Mouse (Mus musculus) MEL (cell line): Measurements from ENCODE around the gene Sgk1. TPM values are rescaled to one million over a fixed set of nuclear protein-coding genes. Genes with fewer than 3 reads are reported as not detected.

Experiments used
- DNase-seq: peaks from one replicate; pipeline ENCODE4 v3.0.0; 2011; ENCODE audit warnings: low read depth, low spot score
- H3K27ac ChIP-seq: 2 replicates; pipeline ENCODE4 v1.5.1; 2012; ENCODE audit warnings: low read depth, mild to moderate bottlenecking, control low read depth, low read length, moderate library complexity; ENCODE audit not compliant: control insufficient read depth
- H3K27me3 ChIP-seq, 2 experiments: fragments of 150-350 bp in 1 of 2; sonication (generic) in 1 of 2; 2 replicates each; pipeline ENCODE4 v1.6.1; 2012; ENCODE audit warnings: low read length in 2 of 2, mild to moderate bottlenecking in 2 of 2, improper control_type of control experiment in 1 of 2, moderate library complexity in 1 of 2; ENCODE audit not compliant: insufficient read depth in 2 of 2, control insufficient read depth in 1 of 2
- H3K36me3 ChIP-seq, 2 experiments: 2 replicates each; pipeline ENCODE4 v1.6.1; 2012 to 2014; ENCODE audit warnings: low read length in 2 of 2, improper control_type of control experiment in 1 of 2, inconsistent platforms in 1 of 2, mild to moderate bottlenecking in 1 of 2; ENCODE audit not compliant: insufficient read depth in 2 of 2, control insufficient read depth in 1 of 2
- H3K4me1 ChIP-seq, 2 experiments: fragments of 150-350 bp in 1 of 2; sonication (generic) in 1 of 2; 2 replicates each; pipeline ENCODE4 v1.6.1; 2012; ENCODE audit warnings: low read length in 2 of 2, improper control_type of control experiment in 1 of 2, mild to moderate bottlenecking in 1 of 2; ENCODE audit not compliant: insufficient read depth in 2 of 2, control insufficient read depth in 1 of 2
- H3K4me3 ChIP-seq, 2 experiments: fragments of 150-350 bp in 1 of 2; sonication (generic) in 1 of 2; 2 replicates each; pipeline ENCODE4 v1.5.1; 2012; ENCODE audit warnings: low read depth in 2 of 2, low read length in 2 of 2, mild to moderate bottlenecking in 2 of 2, moderate library complexity in 2 of 2, control low read depth in 1 of 2, improper control_type of control experiment in 1 of 2; ENCODE audit not compliant: control insufficient read depth in 1 of 2, insufficient read depth in 1 of 2
- H3K79me2 ChIP-seq: 2 replicates; pipeline ENCODE4 v1.6.1; 2012; ENCODE audit warnings: mild to moderate bottlenecking, low read length, moderate library complexity; ENCODE audit not compliant: control insufficient read depth, poor library complexity, insufficient read depth
- H3K9ac ChIP-seq: 2 replicates; pipeline ENCODE4 v1.6.1; 2012; ENCODE audit warnings: low read depth, mild to moderate bottlenecking, control low read depth, low read length, moderate library complexity; ENCODE audit not compliant: control insufficient read depth, poor library complexity, severe bottlenecking
- H3K9me3 ChIP-seq: fragments of 150-350 bp; sonication (generic); replicated peaks from 2 replicates; pipeline ENCODE4 v1.6.1; 2012; ENCODE audit warnings: mild to moderate bottlenecking, low read length, improper control_type of control experiment, moderate library complexity; ENCODE audit not compliant: insufficient read depth
- CHD2 ChIP-seq: IDR thresholded peaks from 2 replicates; pipeline ENCODE4 v1.6.1; 2011; ENCODE audit warnings: low read length, improper control_type of control experiment
- CTCF ChIP-seq, 3 experiments: IDR thresholded peaks in 2 of 3; conservative IDR thresholded peaks in 1 of 3; 2 replicates each; pipeline ENCODE4 v1.5.1; 2011 to 2012; ENCODE audit warnings: low read length in 3 of 3, low read depth in 2 of 3, mild to moderate bottlenecking in 2 of 3, improper control_type of control experiment in 1 of 3, inconsistent platforms in 1 of 3, mixed read lengths in 1 of 3, moderate library complexity in 1 of 3; ENCODE audit not compliant: control insufficient read depth in 1 of 3, insufficient read depth in 1 of 3, poor library complexity in 1 of 3, severe bottlenecking in 1 of 3
- E2F4 ChIP-seq: IDR thresholded peaks from 2 replicates; pipeline ENCODE4 v1.6.1; 2011; ENCODE audit warnings: low read depth, low read length, improper control_type of control experiment, borderline replicate concordance
- EP300 ChIP-seq, 2 experiments: IDR thresholded peaks; 2 replicates each; pipeline ENCODE4 v1.6.1; 2011; ENCODE audit warnings: improper control_type of control experiment in 2 of 2, low read length in 2 of 2, low read depth in 1 of 2, mild to moderate bottlenecking in 1 of 2
- GABPA ChIP-seq: IDR thresholded peaks from 2 replicates; pipeline ENCODE4 v1.6.1; 2012; ENCODE audit warnings: low read depth, mild to moderate bottlenecking, inconsistent platforms, low read length, improper control_type of control experiment, moderate library complexity
- GATA1 ChIP-seq: IDR thresholded peaks from 2 replicates; pipeline ENCODE4 v1.6.1; 2011; ENCODE audit warnings: low read depth, low read length, improper control_type of control experiment
- HCFC1 ChIP-seq: IDR thresholded peaks from 2 replicates; pipeline ENCODE4 v1.6.1; 2012; ENCODE audit warnings: low read depth, mild to moderate bottlenecking, inconsistent platforms, low read length, improper control_type of control experiment, moderate library complexity
- KAT2A ChIP-seq: conservative IDR thresholded peaks from 2 replicates; pipeline ENCODE4 v1.6.1; 2012; ENCODE audit warnings: low read depth, low read length, improper control_type of control experiment, inconsistent platforms
- MAZ ChIP-seq: IDR thresholded peaks from 2 replicates; pipeline ENCODE4 v1.6.1; 2012; ENCODE audit warnings: low read depth, mild to moderate bottlenecking, inconsistent platforms, low read length, improper control_type of control experiment
- MEF2A ChIP-seq: IDR thresholded peaks from 2 replicates; pipeline ENCODE4 v1.6.1; 2014; ENCODE audit warnings: low read depth, mild to moderate bottlenecking, inconsistent platforms, low read length, improper control_type of control experiment; ENCODE audit not compliant: poor library complexity, insufficient replicate concordance, severe bottlenecking; ENCODE audit errors: extremely low read depth
- MYB ChIP-seq: IDR thresholded peaks from 2 replicates; pipeline ENCODE4 v1.6.1; 2011; ENCODE audit warnings: mild to moderate bottlenecking, low read depth, low read length, improper control_type of control experiment
- MYC ChIP-seq: IDR thresholded peaks from 2 replicates; pipeline ENCODE4 v1.6.1; 2011; ENCODE audit warnings: low read depth, mild to moderate bottlenecking, low read length, improper control_type of control experiment, moderate library complexity
- NRF1 ChIP-seq: IDR thresholded peaks from 2 replicates; pipeline ENCODE4 v1.6.1; 2014; ENCODE audit warnings: low read depth, mild to moderate bottlenecking, inconsistent platforms, low read length, improper control_type of control experiment, moderate library complexity; ENCODE audit not compliant: poor library complexity, insufficient read depth, severe bottlenecking
- POLR2A ChIP-seq, 2 experiments: IDR thresholded peaks; 2 replicates each; pipeline ENCODE4 v1.6.1; 2011 to 2012; ENCODE audit warnings: low read length in 2 of 2, mild to moderate bottlenecking in 2 of 2, control low read depth in 1 of 2, improper control_type of control experiment in 1 of 2, low read depth in 1 of 2, moderate library complexity in 1 of 2; ENCODE audit not compliant: control insufficient read depth in 1 of 2, insufficient read depth in 1 of 2, poor library complexity in 1 of 2
- POLR2AphosphoS2 ChIP-seq: IDR thresholded peaks from 2 replicates; pipeline ENCODE4 v1.6.1; 2011; ENCODE audit warnings: low read length, improper control_type of control experiment
- SIN3A ChIP-seq: IDR thresholded peaks from 2 replicates; pipeline ENCODE4 v1.6.1; 2012; ENCODE audit warnings: low read length, improper control_type of control experiment, inconsistent platforms
- SMC3 ChIP-seq: IDR thresholded peaks from 2 replicates; pipeline ENCODE4 v1.6.1; 2011; ENCODE audit warnings: low read depth, low read length, improper control_type of control experiment
- TAL1 ChIP-seq: IDR thresholded peaks from 2 replicates; pipeline ENCODE4 v1.6.1; 2012; ENCODE audit warnings: mild to moderate bottlenecking, inconsistent platforms, low read length, moderate library complexity, mixed read lengths
- TBP ChIP-seq: IDR thresholded peaks from 2 replicates; pipeline ENCODE4 v1.8.0; 2011; ENCODE audit warnings: low read depth, low read length, improper control_type of control experiment
- TCF12 ChIP-seq: IDR thresholded peaks from 2 replicates; pipeline ENCODE4 v1.6.1; 2014; ENCODE audit warnings: low read depth, mild to moderate bottlenecking, inconsistent platforms, low read length, improper control_type of control experiment, moderate library complexity
- UBTF ChIP-seq: IDR thresholded peaks from 2 replicates; pipeline ENCODE4 v1.6.1; 2012; ENCODE audit warnings: low read depth, mild to moderate bottlenecking, inconsistent platforms, low read length, improper control_type of control experiment, moderate library complexity, borderline replicate concordance; ENCODE audit not compliant: insufficient read depth
- USF1 ChIP-seq: IDR thresholded peaks from 2 replicates; pipeline ENCODE4 v1.6.1; 2014; ENCODE audit warnings: low read depth, mild to moderate bottlenecking, inconsistent platforms, low read length, improper control_type of control experiment, moderate library complexity
- ZNF384 ChIP-seq: IDR thresholded peaks from 2 replicates; pipeline ENCODE4 v1.6.1; 2012; ENCODE audit warnings: low read depth, mild to moderate bottlenecking, inconsistent platforms, low read length, improper control_type of control experiment
- polyA plus RNA-seq, 2 experiments: library from polyadenylated mRNA; stranded (reverse) in 1 of 2; unstranded in 1 of 2; fragments of >175 nt in 1 of 2; fragments of >200 nt in 1 of 2; gene quantifications; 2 replicates each; pipeline versions ENCODE4 v1.2.1 to v1.2.4; 2012; ENCODE audit warnings: low replicate concordance in 2 of 2, low read depth in 1 of 2; ENCODE audit not compliant: insufficient read length in 2 of 2, insufficient read depth in 1 of 2, missing spikeins in 1 of 2
- total RNA-seq: library from RNA; depleted of rRNA; stranded (reverse); fragments of 300-350 nt; gene quantifications from 2 replicates; pipeline ENCODE4 v1.2.3, GENCODE M21; 2012

Sgk1 gene
- total and polyA plus RNA-seq, 3 experiments, result 1.6 to 3.2 TPM; not detected in 1

- no peak overlapping the region for H3K4me3 ChIP-seq
- no peaks in the 10 kb centered on the region for H3K36me3 ChIP-seq
- no peak overlapping the region for H3K27ac ChIP-seq
- no peak overlapping the region for H3K9ac ChIP-seq
- TF ChIP-seq EP300 (IDR thresholded peaks at IDR 0.05; ENCODE audit: low read depth in 1 of 2, low read length in 2 of 2), result no peak
- TF ChIP-seq HCFC1, result no peak
- no peak for TF ChIP-seq MAZ
- TF ChIP-seq CHD2, result no peak
- no peak for TF ChIP-seq CTCF (IDR thresholded peaks at IDR 0.05 in 2 of 3, conservative IDR thresholded peaks at IDR 0.05 in 1 of 3; ENCODE audit: control insufficient read depth in 1 of 3, insufficient read depth in 1 of 3, low read depth in 2 of 3, low read length in 3 of 3, poor library complexity in 1 of 3, severe bottlenecking in 1 of 3)
- no peak for TF ChIP-seq TAL1
- TF ChIP-seq KAT2A, result no peak
- TF ChIP-seq MYC, result no peak
- no peak for TF ChIP-seq TBP
- no peak for TF ChIP-seq ZNF384
- TF ChIP-seq GABPA, result no peak
- no peak for TF ChIP-seq SIN3A
- no peak for TF ChIP-seq NRF1
- no peak for TF ChIP-seq E2F4
- no peak for TF ChIP-seq USF1
- no peak for TF ChIP-seq MYB
- no peak for TF ChIP-seq UBTF
- TF ChIP-seq POLR2AphosphoS2, result no peak
- no peak for TF ChIP-seq GATA1
- TF ChIP-seq POLR2A (IDR thresholded peaks at IDR 0.05; ENCODE audit: control insufficient read depth in 1 of 2, insufficient read depth in 1 of 2, low read depth in 1 of 2, low read length in 2 of 2, poor library complexity in 1 of 2), result no peak
- H3K4me1 ChIP-seq, result no peaks in the 10 kb centered on the region
- H3K27me3 ChIP-seq, result peaks cover 0 to 4% of the 10 kb centered on the region in 2 experiments; a peak in 2 of 4 replicates
- H3K9me3 ChIP-seq, result no peaks in the 10 kb centered on the region
- no peaks in the 10 kb centered on the region for H3K79me2 ChIP-seq
- no peak for DNase-seq
Measured at GRCm38 (mm10) chr10:21883587-21883986, 1.6 kb downstream of the Sgk1 start.

DNA sequence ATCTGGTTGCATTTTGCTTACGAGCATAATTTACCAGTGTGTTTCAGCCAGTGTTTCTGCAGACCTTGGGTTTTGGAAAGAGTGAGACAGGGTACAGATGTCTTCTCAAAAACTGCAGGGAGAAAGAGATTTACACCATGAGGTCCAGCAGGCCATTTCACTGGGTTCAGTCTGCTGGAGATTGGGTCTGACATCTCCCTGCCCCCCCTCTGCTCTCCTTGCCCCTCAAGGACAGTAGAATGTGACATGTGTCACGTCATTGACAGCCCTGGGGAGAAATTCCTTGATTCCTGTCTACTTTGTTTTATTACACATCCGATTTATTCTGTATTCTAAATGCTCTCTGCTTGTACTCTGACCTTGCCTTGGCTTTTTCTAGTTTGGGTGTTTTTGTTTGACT, 2.5 kb downstream of the Sgk1 start:
- H3K79me2 ChIP-seq, result no peaks in the 10 kb centered on the region

More for the DNA sequence above, 2.5 kb downstream of the Sgk1 start:
- H3K27ac ChIP-seq, result no peak overlapping the region
- H3K4me1 ChIP-seq, result no peaks in the 10 kb centered on the region
- no peaks in the 10 kb centered on the region for H3K9me3 ChIP-seq
- TF ChIP-seq ZNF384 (no peak), GATA1 (no peak), TCF12 (no peak), SMC3 (no peak), EP300 (IDR thresholded peaks at IDR 0.05; ENCODE audit: low read depth in 1 of 2, low read length in 2 of 2) (no peak), MEF2A (no peak), GABPA (no peak), HCFC1 (no peak), CTCF (IDR thresholded peaks at IDR 0.05 in 2 of 3, conservative IDR thresholded peaks at IDR 0.05 in 1 of 3; ENCODE audit: control insufficient read depth in 1 of 3, insufficient read depth in 1 of 3, low read depth in 2 of 3, low read length in 3 of 3, poor library complexity in 1 of 3, severe bottlenecking in 1 of 3) (no peak)
- no peak overlapping the region for H3K4me3 ChIP-seq
- H3K27me3 ChIP-seq, result peaks cover 0 to 4% of the 10 kb centered on the region in 2 experiments; a peak in 2 of 4 replicates
- DNase-seq, result no peak
- no peak overlapping the region for H3K9ac ChIP-seq
- peaks cover 0 to 3% of the 10 kb centered on the region in 2 experiments; a peak in 1 of 4 replicates for H3K36me3 ChIP-seq
